ENCODE assay signal across 8 mouse cellular contexts in the genomic region with DNA sequence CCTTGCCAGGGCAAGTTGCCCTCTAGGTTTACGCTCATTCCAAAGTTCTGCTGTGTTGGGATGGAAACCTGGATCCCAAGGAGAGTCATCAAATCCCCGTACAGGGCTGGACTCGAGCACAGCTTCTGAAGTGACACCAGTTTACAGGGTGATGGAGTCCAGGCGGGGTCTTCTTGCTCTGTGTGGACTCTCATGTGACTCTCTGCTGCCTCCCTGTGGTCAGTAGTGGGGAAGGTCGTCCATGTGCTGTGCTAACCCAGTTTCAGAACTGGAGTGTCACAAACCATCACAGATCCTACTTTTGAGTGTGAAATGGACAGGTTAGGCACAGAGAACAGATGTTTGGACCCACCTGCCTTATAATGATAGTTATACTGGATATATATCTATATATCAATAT. TPM values are rescaled to one million over a fixed set of nuclear protein-coding genes. Genes with fewer than 3 reads are reported as not detected.
A peak's percentile ranks its signal among the peaks of the same experiment; 100 is the strongest.
DNase-seq lines count a peak whose midpoint lies in the region; ATAC-seq lines count a peak whose summit lies in the region.
"Had no signal": no experiment of that assay in that cellular context is flagged by ENCODE, and none has a peak within 500 bp of the region (broad histone marks: within the 10 kb centered on the region; RNA-seq: fewer than 3 reads in every experiment).

No protein-coding gene starts in this region.

- DNase-seq in adrenal gland, adult 18-20 months (ENCODE audit: low spot score in 2 of 2) = peak; percentile 57 to 63
- DNase-seq in cerebellum, postnatal 4 days (ENCODE audit: low spot score in 2 of 2) = peak; percentile 43 to 75
- peak; percentile 73 for DNase-seq in gastrocnemius, postnatal 14 days
- DNase-seq in left cerebral cortex, postnatal 10 days (ENCODE audit: extremely low spot score in 1 of 2, low spot score in 2 of 2) = peak; percentile 42 to 68
- DNase-seq in spleen, adult 12 weeks (ENCODE audit: low spot score) = peak; percentile 5

- H3K27ac ChIP-seq in intestine, embryonic 15.5 days = no peak overlapping the region
- H3K27ac ChIP-seq in midbrain, embryonic 12.5 days (replicated peaks) = no peak overlapping the region
- H3K27ac ChIP-seq: stomach, embryonic 15.5 days had no signal

- ATAC-seq in intestine, embryonic 15.5 days = peak; percentile 62; the same call in 1 of the 2 replicates
- ATAC-seq in midbrain, embryonic 12.5 days (ENCODE audit: low FRiP score, low read depth) = peak; percentile 87

- H3K9me3 ChIP-seq in intestine, embryonic 15.5 days = no peaks in the 10 kb centered on the region
- H3K9me3 ChIP-seq in midbrain, embryonic 12.5 days = no peaks in the 10 kb centered on the region
- H3K9me3 ChIP-seq: stomach, embryonic 15.5 days had no signal

- no peaks in the 10 kb centered on the region for H3K36me3 ChIP-seq in intestine, embryonic 15.5 days
- H3K36me3 ChIP-seq in midbrain, embryonic 12.5 days = no peaks in the 10 kb centered on the region
- H3K36me3 ChIP-seq: stomach, embryonic 15.5 days had no signal

- no peak overlapping the region for H3K4me3 ChIP-seq in intestine, embryonic 15.5 days (replicated peaks)
- H3K4me3 ChIP-seq in midbrain, embryonic 12.5 days = no peak overlapping the region
- H3K4me3 ChIP-seq: stomach, embryonic 15.5 days had no signal

- no peak overlapping the region for H3K4me2 ChIP-seq in intestine, embryonic 15.5 days (replicated peaks)
- no peak overlapping the region for H3K4me2 ChIP-seq in midbrain, embryonic 12.5 days (replicated peaks)
- H3K4me2 ChIP-seq: stomach, embryonic 15.5 days had no signal

- H3K9ac ChIP-seq in intestine, embryonic 15.5 days = no peak overlapping the region
- no peak overlapping the region for H3K9ac ChIP-seq in midbrain, embryonic 12.5 days (replicated peaks)
- H3K9ac ChIP-seq: stomach, embryonic 15.5 days had no signal

- no peaks in the 10 kb centered on the region for H3K27me3 ChIP-seq in intestine, embryonic 15.5 days (replicated peaks)
- no peaks in the 10 kb centered on the region for H3K27me3 ChIP-seq in midbrain, embryonic 12.5 days
- H3K27me3 ChIP-seq: stomach, embryonic 15.5 days had no signal

- no peaks in the 10 kb centered on the region for H3K4me1 ChIP-seq in intestine, embryonic 15.5 days (replicated peaks)
- H3K4me1 ChIP-seq in midbrain, embryonic 12.5 days = no peaks in the 10 kb centered on the region
- H3K4me1 ChIP-seq: stomach, embryonic 15.5 days had no signal

- intact Hi-C loops in gastrocnemius, postnatal 14 days (cut with DNase I; ENCODE audit: low total_unique reads) = loop anchor here (10.0 kb wide), 2 partner anchors 318 to 442 kb away; no protein-coding TSS in a partner anchor
- intact Hi-C loops in left cerebral cortex, postnatal 10 days (cut with DNase I) = no loop called here

- 26% methylated on average over 5 of the region's 5 CpGs for WGBS in intestine, embryonic 15.5 days
- WGBS in midbrain, embryonic 12.5 days = 33% methylated on average over 5 of the region's 5 CpGs

RNA-seq across cellular contexts. Expression of a gene that starts 35.2 kb away (rescaled TPM):
- under 1 TPM; 0.29 to 0.30 TPM for total RNA-seq in adrenal gland, adult 18-20 months (2021)
- total RNA-seq in gastrocnemius, postnatal 14 days (2021) = not detected
- 38.3 and 68.9 TPM in 2 replicates for polyA plus RNA-seq in intestine, embryonic 15.5 days (2015; fragmentation: Nextera tagmentation; extraction: Ambion mirVana)
- total RNA-seq in left cerebral cortex, postnatal 10 days (2021) = under 1 TPM in 1 of 2 experiments, not detected in 1; 0.19 TPM
- polyA plus RNA-seq in midbrain, embryonic 12.5 days (2016; fragmentation: Nextera tagmentation; extraction: Ambion mirVana) = 0.80 and 1.2 TPM in 2 replicates

Comparison
In these comparisons a context has a peak if more than half of its experiments do, and no peak if none do; other contexts are left out.
1. DNase-seq: peak in every context shown above with its lines; median percentile 73 in gastrocnemius, postnatal 14 days; 60 in adrenal gland, adult 18-20 months; 59 in cerebellum, postnatal 4 days; 55 in left cerebral cortex, postnatal 10 days; 5 in spleen, adult 12 weeks.